Mouse (Mus musculus): Measurements from ENCODE around the gene Fam102a.

Fam102a gene

GRCm38 (mm10) chr2:32581450-32582095 is 46.4 kb downstream of the Fam102a start:
- DNase-seq (ENCODE audit: low read depth), result no peak

GRCm38 (mm10) chr2:32582830-32583799 is 48.0 kb downstream of the Fam102a start:
- peak; percentile 86 for DNase-seq (ENCODE audit: low read depth)

GRCm38 (mm10) chr2:32585149-32585714 is 50.1 kb downstream of the Fam102a start:
- no peak for DNase-seq (ENCODE audit: low read depth)

GRCm38 (mm10) chr2:32586871-32587351 is 51.8 kb downstream of the Fam102a start, which contains the start of gene St6galnac4:
Gene St6galnac4 (plus strand): TSS chr2:32587095.
- peak; percentile 93 for DNase-seq (ENCODE audit: low read depth)

- peak; percentile 50 for DNase-seq (ENCODE audit: low read depth)
These were observed 52.7 kb downstream of the Fam102a start for GRCm38 (mm10) chr2:32587731-32588321.

- DNase-seq (ENCODE audit: low read depth), result no peak
These were observed 54.2 kb downstream of the Fam102a start for GRCm38 (mm10) chr2:32589213-32589795.

GRCm38 (mm10) chr2:32590224-32590623 is 55.1 kb downstream of the Fam102a start:
- no peak for DNase-seq (ENCODE audit: low read depth)

- no peak for DNase-seq (ENCODE audit: low read depth)
These were observed 56.1 kb downstream of the Fam102a start for GRCm38 (mm10) chr2:32591249-32591648.

- DNase-seq (ENCODE audit: low read depth), result no peak
These were observed 61.6 kb downstream of the Fam102a start for GRCm38 (mm10) chr2:32596725-32597124.

- no peak for DNase-seq (ENCODE audit: low read depth)
These were observed 62.1 kb downstream of the Fam102a start for GRCm38 (mm10) chr2:32597248-32597647.

GRCm38 (mm10) chr2:32597699-32598098 is 62.6 kb downstream of the Fam102a start:
- no peak for DNase-seq (ENCODE audit: low read depth)

- no peak for DNase-seq (ENCODE audit: low read depth)
These were observed 63.4 kb downstream of the Fam102a start for GRCm38 (mm10) chr2:32598506-32598905.

- DNase-seq (ENCODE audit: low read depth), result no peak
These were observed 64.3 kb downstream of the Fam102a start, which contains the start of gene St6galnac6 for GRCm38 (mm10) chr2:32599409-32599808. Gene St6galnac6 (plus strand): TSS chr2:32599709.

GRCm38 (mm10) chr2:32601417-32602065 is 66.4 kb downstream of the Fam102a start:
- peak; percentile 26 for DNase-seq (ENCODE audit: low read depth)

GRCm38 (mm10) chr2:32602600-32603054 is 67.5 kb downstream of the Fam102a start:
- DNase-seq (ENCODE audit: low read depth), result peak; percentile 73

- DNase-seq (ENCODE audit: low read depth), result no peak
These were observed 69.5 kb downstream of the Fam102a start for GRCm38 (mm10) chr2:32604631-32605030.

- peak; percentile 79 for DNase-seq (ENCODE audit: low read depth)
These were observed 71.3 kb downstream of the Fam102a start for GRCm38 (mm10) chr2:32606161-32607142.

GRCm38 (mm10) chr2:32607262-32607947 is 72.3 kb downstream of the Fam102a start:
- peak; percentile 44 for DNase-seq (ENCODE audit: low read depth)

- peak; percentile 68 for DNase-seq (ENCODE audit: low read depth)
These were observed 73.1 kb downstream of the Fam102a start for GRCm38 (mm10) chr2:32608141-32608777.
